Mouse (Mus musculus) ES-E14 (cell line): ENCODE data around the gene Slc9a9.

Experiments
- HCFC1 ChIP-seq: IDR thresholded peaks from 2 replicates; pipeline ENCODE4 v1.6.1; 2012; ENCODE audit warnings: low read length, inconsistent platforms, borderline replicate concordance; ENCODE audit not compliant: insufficient read depth
- MAFK ChIP-seq: IDR thresholded peaks from 2 replicates; pipeline ENCODE4 v1.6.1; 2014; ENCODE audit warnings: mild to moderate bottlenecking, low read depth, low read length, inconsistent platforms; ENCODE audit not compliant: insufficient read depth

GRCm38 (mm10) chr9:95125683-95126082 is 456.0 kb downstream of the Slc9a9 start:
- TF ChIP-seq MAFK, result no peak
- no peak for TF ChIP-seq HCFC1
